Mouse (Mus musculus): ENCODE measurements around the gene Numa1.
"Not testable (repeated sequence)": the region's sequence is repeated elsewhere in the genome, so short reads cannot be mapped to it uniquely, and the experiment has no call there.

Numa1 gene

GRCm38 (mm10) chr7:101985081-101985480 lies 51.2 kb downstream of the Numa1 start:
- DNase-seq (ENCODE audit: low spot score in 2 of 2) = no peak

- no peak for DNase-seq (ENCODE audit: low spot score in 2 of 2)
Observed at GRCm38 (mm10) chr7:101994241-101994640, 60.3 kb downstream of the Numa1 start.

GRCm38 (mm10) chr7:101998194-101998927 lies 64.5 kb downstream of the Numa1 start:
- peak; percentile 84 to 89 for DNase-seq (ENCODE audit: low spot score in 2 of 2)

GRCm38 (mm10) chr7:101999461-102000151 lies 65.7 kb downstream of the Numa1 start:
- peak in 1 of 2 experiments; percentile 52 for DNase-seq (ENCODE audit: low spot score in 2 of 2)

- peak in 1 of 2 experiments; percentile 55 for DNase-seq (ENCODE audit: low spot score in 2 of 2)
Observed at GRCm38 (mm10) chr7:102000296-102000695, 66.4 kb downstream of the Numa1 start.

GRCm38 (mm10) chr7:102000921-102001630 lies 67.2 kb downstream of the Numa1 start:
- peak; percentile 47 to 59 for DNase-seq (ENCODE audit: low spot score in 2 of 2)

- no peak for DNase-seq (ENCODE audit: low spot score in 2 of 2)
Observed at GRCm38 (mm10) chr7:102006520-102006919, 72.6 kb downstream of the Numa1 start.

- DNase-seq (ENCODE audit: low spot score in 2 of 2) = no peak
Observed at GRCm38 (mm10) chr7:102011855-102012254, 77.9 kb downstream of the Numa1 start.

- no peak for DNase-seq (ENCODE audit: low spot score in 2 of 2)
Observed at GRCm38 (mm10) chr7:102013416-102013815, 79.5 kb downstream of the Numa1 start.

GRCm38 (mm10) chr7:102014995-102015394 lies 81.1 kb downstream of the Numa1 start:
- DNase-seq (ENCODE audit: low spot score in 2 of 2) = no peak

- no peak for DNase-seq (ENCODE audit: low spot score in 2 of 2)
Observed at GRCm38 (mm10) chr7:102016936-102017335, 83.0 kb downstream of the Numa1 start.

GRCm38 (mm10) chr7:102017452-102017851 lies 83.5 kb downstream of the Numa1 start:
- no peak for DNase-seq (ENCODE audit: low spot score in 2 of 2)

GRCm38 (mm10) chr7:102018034-102018433 lies 84.1 kb downstream of the Numa1 start:
- DNase-seq (ENCODE audit: low spot score in 2 of 2) = no peak

- no peak for DNase-seq (ENCODE audit: low spot score in 2 of 2)
Observed at GRCm38 (mm10) chr7:102018590-102018989, 84.7 kb downstream of the Numa1 start, which contains the start of gene Il18bp. TSS of gene Il18bp (minus strand) at chr7:102018690.

GRCm38 (mm10) chr7:102019362-102019761 lies 85.5 kb downstream of the Numa1 start:
- no peak for DNase-seq (ENCODE audit: low spot score in 2 of 2)

GRCm38 (mm10) chr7:102020934-102021333 lies 87.0 kb downstream of the Numa1 start:
- not testable (repeated sequence) for DNase-seq (ENCODE audit: low spot score in 2 of 2)

- no peak for DNase-seq (ENCODE audit: low spot score in 2 of 2)
Observed at GRCm38 (mm10) chr7:102023821-102024220, 89.9 kb downstream of the Numa1 start.

- DNase-seq (ENCODE audit: low spot score in 2 of 2) = no peak
Observed at GRCm38 (mm10) chr7:102025187-102026119, 91.5 kb downstream of the Numa1 start.

- no peak for DNase-seq (ENCODE audit: low spot score in 2 of 2)
Observed at GRCm38 (mm10) chr7:102034904-102035303, 101.0 kb downstream of the Numa1 start.

GRCm38 (mm10) chr7:102035534-102035933 lies 101.6 kb downstream of the Numa1 start:
- no peak for DNase-seq (ENCODE audit: low spot score in 2 of 2)

- DNase-seq (ENCODE audit: low spot score in 2 of 2) = no peak
Observed at GRCm38 (mm10) chr7:102037318-102037717, 103.4 kb downstream of the Numa1 start.

Measured in urinary bladder, postnatal 4 days (tissue).